Mouse (Mus musculus): Measurements from ENCODE around the gene Rexo1. TPM values are rescaled to one million over a fixed set of nuclear protein-coding genes. Genes with fewer than 3 reads are reported as not detected.

The Rexo1 gene
- polyA plus RNA-seq, 1 experiment from 2014 or later: 7.1 TPM

GRCm38 (mm10) chr10:80503599-80504220 lies 57.6 kb downstream of the Rexo1 start:
- Histone ChIP-seq H3K27ac (replicated peaks) (no peak overlapping the region), H3K9ac (ENCODE audit: low read length) (no peak overlapping the region), H3K36me3 (ENCODE audit: control insufficient read depth, insufficient read depth, low read length) (no peaks in the 10 kb centered on the region), H3K4me1 (replicated peaks; ENCODE audit: control insufficient read depth, insufficient read depth) (no peaks in the 10 kb centered on the region), H3K4me3 (ENCODE audit: low read depth, low read length) (no peak overlapping the region), H3K4me2 (replicated peaks; ENCODE audit: low read depth) (no peak overlapping the region; the same call in 1 of the 2 replicates), H3K27me3 (ENCODE audit: control insufficient read depth, insufficient read depth, low read length) (peaks cover 16% of the 10 kb centered on the region; the same call in 1 of the 2 replicates), H3K9me3 (ENCODE audit: control insufficient read depth, low read length) (no peaks in the 10 kb centered on the region)
- ATAC-seq (ENCODE audit: low FRiP score, low TSS enrichment) (peak; percentile 64), DNase-seq (ENCODE audit: low spot score) (peak; percentile 66)
- WGBS: 7% methylated on average over 27 of the region's 27 CpGs
- TF ChIP-seq CTCF (IDR thresholded peaks at IDR 0.05; ENCODE audit: low read depth) (no peak), EP300 (optimal IDR thresholded peaks at IDR 0.05) (no peak)

GRCm38 (mm10) chr10:80502819-80503314 lies 58.5 kb downstream of the Rexo1 start:
- no peaks in the 10 kb centered on the region for H3K4me1 ChIP-seq (replicated peaks; ENCODE audit: control insufficient read depth, insufficient read depth)
- H3K4me2 ChIP-seq (replicated peaks; ENCODE audit: low read depth): no peak overlapping the region
- 15% methylated on average over 22 of the region's 22 CpGs for WGBS
- DNase-seq (ENCODE audit: low spot score) (no peak), ATAC-seq (ENCODE audit: low FRiP score, low TSS enrichment) (no peak)
- H3K9me3 ChIP-seq (ENCODE audit: control insufficient read depth, low read length): no peaks in the 10 kb centered on the region
- H3K9ac ChIP-seq (ENCODE audit: low read length): no peak overlapping the region
- H3K4me3 ChIP-seq (ENCODE audit: low read depth, low read length): no peak overlapping the region
- H3K27me3 ChIP-seq (ENCODE audit: control insufficient read depth, insufficient read depth, low read length): peaks cover 17% of the 10 kb centered on the region; the same call in 1 of the 2 replicates
- no peak overlapping the region for H3K27ac ChIP-seq (replicated peaks)
- H3K36me3 ChIP-seq (ENCODE audit: control insufficient read depth, insufficient read depth, low read length): no peaks in the 10 kb centered on the region
- TF ChIP-seq EP300 (optimal IDR thresholded peaks at IDR 0.05) (no peak), CTCF (IDR thresholded peaks at IDR 0.05; ENCODE audit: low read depth) (no peak)

DNA sequence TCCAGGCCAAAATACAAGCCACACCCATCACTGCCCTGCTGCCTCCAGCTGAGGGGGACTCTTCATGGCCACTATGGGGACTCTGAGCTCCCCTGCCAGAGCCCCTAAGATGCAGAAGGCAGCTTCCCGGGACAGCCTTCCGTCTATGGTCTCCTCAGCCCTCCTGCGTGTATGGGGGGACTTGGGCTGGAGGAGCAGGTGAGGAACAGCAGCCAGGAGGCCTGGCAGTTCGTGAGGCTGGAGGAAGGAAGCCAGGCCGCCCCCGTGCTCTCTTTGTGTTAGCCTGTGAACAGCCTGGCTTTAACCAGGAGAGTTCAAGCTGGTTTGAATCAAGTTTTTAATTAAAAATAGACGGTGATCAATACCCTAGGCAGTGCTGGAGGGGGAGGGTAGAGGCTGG lies 59.1 kb downstream of the Rexo1 start:
- Histone ChIP-seq H3K36me3 (ENCODE audit: control insufficient read depth, insufficient read depth, low read length) (no peaks in the 10 kb centered on the region), H3K4me2 (replicated peaks; ENCODE audit: low read depth) (no peak overlapping the region), H3K9ac (ENCODE audit: low read length) (no peak overlapping the region), H3K4me1 (replicated peaks; ENCODE audit: control insufficient read depth, insufficient read depth) (no peaks in the 10 kb centered on the region), H3K27me3 (ENCODE audit: control insufficient read depth, insufficient read depth, low read length) (peaks cover 23% of the 10 kb centered on the region; the same call in 1 of the 2 replicates), H3K9me3 (ENCODE audit: control insufficient read depth, low read length) (no peaks in the 10 kb centered on the region), H3K4me3 (ENCODE audit: low read depth, low read length) (no peak overlapping the region), H3K27ac (replicated peaks) (no peak overlapping the region)
- TF ChIP-seq EP300 (optimal IDR thresholded peaks at IDR 0.05) (no peak), CTCF (IDR thresholded peaks at IDR 0.05; ENCODE audit: low read depth) (no peak)
- ATAC-seq (ENCODE audit: low FRiP score, low TSS enrichment): no peak
- no peak for DNase-seq (ENCODE audit: low spot score)
- WGBS: 6% methylated on average over 7 of the region's 7 CpGs

DNA sequence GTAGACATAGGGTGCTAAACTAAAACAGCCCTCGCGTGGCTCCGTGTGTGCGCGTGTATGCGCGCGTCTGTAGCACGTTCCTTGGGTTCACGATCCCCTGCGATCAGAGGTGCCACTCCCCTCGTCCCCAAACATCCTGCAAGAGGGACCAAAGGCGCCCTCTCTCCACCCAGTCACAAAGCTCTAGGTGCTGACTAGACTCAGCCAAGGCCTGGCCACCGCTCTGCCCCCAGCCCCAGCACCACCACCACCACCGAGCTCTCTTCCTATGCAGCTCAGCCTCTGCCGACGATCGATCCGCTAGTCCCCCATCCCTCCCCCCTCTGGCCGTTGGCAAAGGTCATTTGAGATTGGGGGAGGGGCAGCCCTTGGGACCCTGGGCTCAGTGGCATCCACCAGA lies 64.9 kb downstream of the Rexo1 start:
- Histone ChIP-seq H3K4me2 (replicated peaks; ENCODE audit: low read depth) (no peak overlapping the region), H3K4me3 (ENCODE audit: low read depth, low read length) (peak overlapping the region; percentile 19), H3K27me3 (ENCODE audit: control insufficient read depth, insufficient read depth, low read length) (peaks cover 45% of the 10 kb centered on the region), H3K27ac (replicated peaks) (no peak overlapping the region), H3K36me3 (ENCODE audit: control insufficient read depth, insufficient read depth, low read length) (no peaks in the 10 kb centered on the region), H3K9me3 (ENCODE audit: control insufficient read depth, low read length) (no peaks in the 10 kb centered on the region), H3K4me1 (replicated peaks; ENCODE audit: control insufficient read depth, insufficient read depth) (peaks cover 2% of the 10 kb centered on the region; the same call in 1 of the 2 replicates), H3K9ac (ENCODE audit: low read length) (no peak overlapping the region)
- TF ChIP-seq EP300 (optimal IDR thresholded peaks at IDR 0.05) (no peak), CTCF (IDR thresholded peaks at IDR 0.05; ENCODE audit: low read depth) (no peak)
- DNase-seq (ENCODE audit: low spot score) (no peak), ATAC-seq (ENCODE audit: low FRiP score, low TSS enrichment) (no peak)
- WGBS: under 1% methylated on average over 20 of the region's 20 CpGs

DNA sequence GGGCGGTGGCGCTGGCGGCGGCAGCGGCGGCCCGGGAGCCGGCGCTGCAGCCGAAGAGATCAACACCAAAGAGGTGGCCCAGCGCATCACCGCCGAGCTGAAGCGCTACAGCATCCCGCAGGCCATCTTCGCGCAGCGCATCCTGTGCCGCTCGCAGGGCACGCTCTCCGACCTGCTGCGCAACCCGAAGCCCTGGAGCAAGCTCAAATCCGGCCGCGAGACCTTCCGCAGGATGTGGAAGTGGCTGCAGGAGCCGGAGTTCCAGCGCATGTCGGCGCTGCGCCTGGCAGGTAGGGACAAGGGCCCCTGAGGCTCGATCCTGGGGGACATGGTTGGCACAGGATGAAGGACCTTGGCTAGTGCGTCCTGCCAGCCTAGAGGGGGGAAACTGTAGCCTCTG lies 65.5 kb downstream of the Rexo1 start:
- Histone ChIP-seq H3K9me3 (ENCODE audit: control insufficient read depth, low read length) (no peaks in the 10 kb centered on the region), H3K27ac (replicated peaks) (no peak overlapping the region), H3K36me3 (ENCODE audit: control insufficient read depth, insufficient read depth, low read length) (no peaks in the 10 kb centered on the region), H3K9ac (ENCODE audit: low read length) (no peak overlapping the region), H3K4me2 (replicated peaks; ENCODE audit: low read depth) (no peak overlapping the region; the same call in 1 of the 2 replicates), H3K4me1 (replicated peaks; ENCODE audit: control insufficient read depth, insufficient read depth) (peaks cover 2% of the 10 kb centered on the region; the same call in 1 of the 2 replicates), H3K4me3 (ENCODE audit: low read depth, low read length) (peak overlapping the region; percentile 19), H3K27me3 (ENCODE audit: control insufficient read depth, insufficient read depth, low read length) (peaks cover 50% of the 10 kb centered on the region)
- under 1% methylated on average over 33 of the region's 35 CpGs for WGBS
- TF ChIP-seq EP300 (optimal IDR thresholded peaks at IDR 0.05) (no peak), CTCF (IDR thresholded peaks at IDR 0.05; ENCODE audit: low read depth) (no peak)
- no peak for DNase-seq (ENCODE audit: low spot score)
- ATAC-seq (ENCODE audit: low FRiP score, low TSS enrichment): no peak

GRCm38 (mm10) chr10:80494732-80495131 lies 66.6 kb downstream of the Rexo1 start, which contains the start of gene Onecut3:
TSS of gene Onecut3 (plus strand) at chr10:80494835.
- H3K4me3 ChIP-seq (ENCODE audit: low read depth, low read length): peak within 1 kb of the TSS; percentile 37
- no peaks in the 10 kb centered on the region for H3K9me3 ChIP-seq (ENCODE audit: control insufficient read depth, low read length)
- H3K36me3 ChIP-seq (ENCODE audit: control insufficient read depth, insufficient read depth, low read length): no peaks in the 10 kb centered on the region
- peak within 1 kb of the TSS; percentile 64 for H3K4me2 ChIP-seq (replicated peaks; ENCODE audit: low read depth)
- peaks cover 58% of the 10 kb centered on the region for H3K27me3 ChIP-seq (ENCODE audit: control insufficient read depth, insufficient read depth, low read length)
- DNase-seq (ENCODE audit: low spot score): peak; percentile 60
- no peak within 1 kb of the TSS for H3K27ac ChIP-seq (replicated peaks)
- WGBS: 0% methylated on average over 32 of the region's 42 CpGs
- 0 out of 2 replicates have a peak, but pooled peaks have one; percentile 15 for TF ChIP-seq CTCF (IDR thresholded peaks at IDR 0.05; ENCODE audit: low read depth)
- TF ChIP-seq EP300 (optimal IDR thresholded peaks at IDR 0.05): no peak
- peak within 1 kb of the TSS; percentile 31; the same call in 1 of the 2 replicates for H3K9ac ChIP-seq (ENCODE audit: low read length)
- peak; percentile 31; the same call in 1 of the 2 replicates for ATAC-seq (ENCODE audit: low FRiP score, low TSS enrichment)
- peaks cover 5% of the 10 kb centered on the region; the same call in 1 of the 2 replicates for H3K4me1 ChIP-seq (replicated peaks; ENCODE audit: control insufficient read depth, insufficient read depth)

Small RNAs within 50 kb of the gene (microRNA-seq; reads per million reads assigned to microRNA genes)
- not detected for gene Mir6912

Other genes with a start within 250 kb of the Rexo1 start
- 50.3 and 51.2 TPM in 2 replicates for gene 2310011J03Rik, start 241.0 kb downstream of the Rexo1 start, polyA plus RNA-seq (2015; fragmentation: Nextera tagmentation; extraction: Ambion mirVana)
- 2.2 and 2.3 TPM in 2 replicates for gene Pcsk4, start 232.1 kb downstream of the Rexo1 start, polyA plus RNA-seq (2015; fragmentation: Nextera tagmentation; extraction: Ambion mirVana)
- 13.5 and 17.6 TPM in 2 replicates for gene Reep6, start 231.6 kb downstream of the Rexo1 start, polyA plus RNA-seq (2015; fragmentation: Nextera tagmentation; extraction: Ambion mirVana)
- 12.2 and 12.8 TPM in 2 replicates for gene Adamtsl5, start 213.1 kb downstream of the Rexo1 start, polyA plus RNA-seq (2015; fragmentation: Nextera tagmentation; extraction: Ambion mirVana)
- 0.07 TPM in 2 replicates for gene Plk5, start 205.1 kb downstream of the Rexo1 start, polyA plus RNA-seq (2015; fragmentation: Nextera tagmentation; extraction: Ambion mirVana)
- gene Mex3d, start 173.9 kb downstream of the Rexo1 start, polyA plus RNA-seq (2015; fragmentation: Nextera tagmentation; extraction: Ambion mirVana): 4.1 and 4.5 TPM in 2 replicates
- gene Mbd3, start 162.0 kb downstream of the Rexo1 start, polyA plus RNA-seq (2015; fragmentation: Nextera tagmentation; extraction: Ambion mirVana): 81.1 and 82.9 TPM in 2 replicates
- 859 and 899 TPM in 2 replicates for gene Uqcr11, start 154.7 kb downstream of the Rexo1 start, polyA plus RNA-seq (2015; fragmentation: Nextera tagmentation; extraction: Ambion mirVana)
- 30.9 and 37.0 TPM in 2 replicates for gene Tcf3, start 127.9 kb downstream of the Rexo1 start, polyA plus RNA-seq (2015; fragmentation: Nextera tagmentation; extraction: Ambion mirVana)
- 0.01 and 0.02 TPM in 2 replicates for gene Onecut3, start 66.7 kb downstream of the Rexo1 start, polyA plus RNA-seq (2015; fragmentation: Nextera tagmentation; extraction: Ambion mirVana)
- gene Atp8b3, start 22.4 kb downstream of the Rexo1 start, polyA plus RNA-seq (2015; fragmentation: Nextera tagmentation; extraction: Ambion mirVana): 0.02 and 0.10 TPM in 2 replicates
- gene Klf16, start 15.8 kb upstream of the Rexo1 start, polyA plus RNA-seq (2015; fragmentation: Nextera tagmentation; extraction: Ambion mirVana): 8.3 and 8.4 TPM in 2 replicates
- 92.5 and 103 TPM in 2 replicates for gene Abhd17a, start 28.8 kb upstream of the Rexo1 start, polyA plus RNA-seq (2015; fragmentation: Nextera tagmentation; extraction: Ambion mirVana)
- 67.8 and 77.3 TPM in 2 replicates for gene Scamp4, start 41.3 kb upstream of the Rexo1 start, polyA plus RNA-seq (2015; fragmentation: Nextera tagmentation; extraction: Ambion mirVana)
- gene Adat3, start 41.3 kb upstream of the Rexo1 start, polyA plus RNA-seq (2015; fragmentation: Nextera tagmentation; extraction: Ambion mirVana): 4.1 and 4.3 TPM in 2 replicates
- gene Gm49322, start 44.5 kb upstream of the Rexo1 start, polyA plus RNA-seq (2015; fragmentation: Nextera tagmentation; extraction: Ambion mirVana): 1.4 and 1.7 TPM in 2 replicates
- gene Csnk1g2, start 61.3 kb upstream of the Rexo1 start, polyA plus RNA-seq (2015; fragmentation: Nextera tagmentation; extraction: Ambion mirVana): 75.4 and 83.9 TPM in 2 replicates
- 28.3 and 30.0 TPM in 2 replicates for gene Btbd2, start 95.5 kb upstream of the Rexo1 start, polyA plus RNA-seq (2015; fragmentation: Nextera tagmentation; extraction: Ambion mirVana)
- gene Mknk2, start 116.6 kb upstream of the Rexo1 start, polyA plus RNA-seq (2015; fragmentation: Nextera tagmentation; extraction: Ambion mirVana): 55.2 and 61.7 TPM in 2 replicates
- 22.9 and 23.9 TPM in 2 replicates for gene Mob3a, start 140.4 kb upstream of the Rexo1 start, polyA plus RNA-seq (2015; fragmentation: Nextera tagmentation; extraction: Ambion mirVana)
- 14.8 and 18.0 TPM in 2 replicates for gene Izumo4, start 140.6 kb upstream of the Rexo1 start, polyA plus RNA-seq (2015; fragmentation: Nextera tagmentation; extraction: Ambion mirVana)
- 38.7 and 42.7 TPM in 2 replicates for gene Ap3d1, start 180.7 kb upstream of the Rexo1 start, polyA plus RNA-seq (2015; fragmentation: Nextera tagmentation; extraction: Ambion mirVana)
- gene Dot1l, start 193.6 kb upstream of the Rexo1 start, polyA plus RNA-seq (2015; fragmentation: Nextera tagmentation; extraction: Ambion mirVana): 5.4 and 6.2 TPM in 2 replicates
- gene Sf3a2, start 236.6 kb upstream of the Rexo1 start, polyA plus RNA-seq (2015; fragmentation: Nextera tagmentation; extraction: Ambion mirVana): 27.7 and 31.8 TPM in 2 replicates
- gene Plekhj1, start 237.1 kb upstream of the Rexo1 start, polyA plus RNA-seq (2015; fragmentation: Nextera tagmentation; extraction: Ambion mirVana): 62.0 and 65.8 TPM in 2 replicates
- gene Amh, start 243.7 kb upstream of the Rexo1 start, polyA plus RNA-seq (2015; fragmentation: Nextera tagmentation; extraction: Ambion mirVana): 6.8 and 6.9 TPM in 2 replicates

Data from stomach, postnatal 0 days (tissue).